Mouse (Mus musculus) CD4-positive, CD25-positive, alpha-beta regulatory T cell, adult 4 months (primary cell): ENCODE data around the gene Iglon5. TPM values are rescaled to one million over a fixed set of nuclear protein-coding genes. Genes with fewer than 3 reads are reported as not detected.

Source experiments
- ATAC-seq: one replicate; pipeline ENCODE4 v1.8.0; 2017
- polyA plus RNA-seq, 2 experiments: library from polyadenylated mRNA; unstranded; fragments of 100-300 nt; shearing (Covaris generic); gene quantifications; one replicate each; pipeline ENCODE4 v1.2.1; 2017

Iglon5 gene
- polyA plus RNA-seq, 2 experiments from 2014 or later, result 0.15 TPM; not detected in 1

DNA sequence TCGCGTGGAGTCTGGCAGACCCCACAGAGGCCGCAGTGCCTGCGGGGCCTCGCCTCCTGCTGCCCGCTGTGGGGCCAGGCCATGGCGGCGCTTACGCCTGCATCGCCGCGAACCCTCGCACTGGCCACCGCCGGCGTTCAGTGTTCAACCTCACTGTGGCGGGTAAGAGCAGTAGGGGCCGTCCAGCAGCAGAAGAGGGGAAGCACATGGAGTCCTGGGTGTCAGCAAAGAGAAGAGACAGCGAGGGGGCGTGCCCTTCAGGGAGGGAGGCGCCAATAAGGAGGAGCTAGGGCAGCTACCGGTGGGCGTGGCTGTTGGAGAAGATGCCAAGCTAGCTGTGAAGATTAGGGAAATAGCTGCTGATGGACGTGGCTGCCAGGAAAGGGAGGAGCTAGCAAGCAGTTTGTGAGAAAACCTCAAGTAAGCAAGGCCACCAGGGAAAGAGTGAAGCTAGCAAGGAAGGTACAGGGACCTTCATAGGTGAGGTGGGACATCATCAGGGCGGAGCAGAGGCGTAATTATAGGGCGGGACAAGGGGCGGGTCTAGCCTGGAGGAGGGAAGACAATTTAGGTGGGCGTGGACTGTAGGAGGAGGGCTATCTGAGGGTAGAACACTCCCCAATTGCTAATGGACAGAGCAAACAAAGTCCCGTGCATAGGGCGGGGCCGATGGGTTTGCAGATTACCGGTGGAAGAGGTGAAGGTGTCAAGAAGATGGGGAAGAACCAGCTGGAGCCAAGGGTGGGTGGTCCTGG, 24.4 kb downstream of the Iglon5 start:
- ATAC-seq, result peak; percentile 86

DNA sequence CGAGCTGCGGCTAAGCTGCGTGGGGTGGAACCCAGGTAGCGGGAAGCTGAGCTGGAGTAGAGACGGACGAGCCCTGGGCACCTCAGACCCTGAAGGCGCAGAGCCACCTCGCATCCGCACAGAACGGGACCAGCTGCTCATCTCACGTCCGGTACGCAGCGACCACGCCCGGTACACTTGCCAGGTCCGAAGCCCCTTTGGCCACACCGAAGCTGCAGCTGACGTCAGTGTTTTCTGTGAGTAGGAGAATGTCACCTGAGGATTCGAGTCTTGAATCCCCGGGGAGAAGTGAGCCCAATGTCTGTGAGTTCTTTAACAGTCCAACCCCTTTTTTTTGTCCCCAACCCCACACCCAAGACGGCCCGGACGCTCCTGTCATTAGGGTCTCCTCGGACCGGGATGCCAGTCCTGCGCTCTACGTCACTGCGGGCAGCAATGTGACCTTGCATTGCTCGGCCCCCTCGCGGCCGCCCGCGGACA, 25.0 kb downstream of the Iglon5 start:
- ATAC-seq, result peak; percentile 0

DNA sequence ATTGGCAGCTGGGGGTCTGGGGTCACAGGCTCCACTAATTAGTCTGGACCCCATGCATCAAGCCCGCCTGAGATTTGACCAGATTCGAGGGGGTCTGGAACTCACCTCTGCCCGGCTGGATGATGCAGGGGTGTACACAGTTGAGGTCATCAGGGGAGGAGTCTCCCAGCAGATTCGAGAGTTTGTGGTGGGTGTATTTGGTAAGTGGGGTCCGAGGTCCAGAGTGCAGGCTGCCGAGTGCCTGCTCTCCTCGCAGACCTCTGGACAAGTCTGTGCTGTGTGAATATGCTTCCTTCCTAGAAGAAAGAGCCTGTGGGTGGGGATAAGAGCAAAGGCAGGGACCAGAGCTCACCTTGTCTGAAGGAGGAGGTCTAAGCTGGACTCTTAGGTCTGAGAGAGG, 25.9 kb downstream of the Iglon5 start:
- ATAC-seq, result no peak

DNA sequence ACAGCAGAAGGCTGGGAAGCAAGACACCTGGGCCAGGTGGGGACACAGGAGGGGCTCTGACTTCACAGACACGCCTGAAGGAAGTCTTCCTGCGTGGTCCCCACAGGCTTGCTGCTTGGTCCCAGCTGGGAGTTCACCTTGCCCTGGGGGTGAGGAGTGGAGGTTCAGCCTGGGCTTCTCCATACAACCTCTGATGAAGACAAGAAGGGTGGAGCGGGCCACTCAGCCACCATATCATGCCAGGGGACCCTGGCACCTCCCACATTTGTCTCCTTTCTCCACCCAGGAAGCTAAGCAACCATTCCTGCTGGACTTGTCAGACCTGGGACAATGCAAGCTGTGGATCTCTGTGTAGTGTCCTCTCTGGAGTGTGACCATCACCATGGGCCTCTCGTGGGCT, 27.0 kb downstream of the Iglon5 start, which contains the start of gene Vsig10l:
Gene Vsig10l (plus strand): TSS at position 301 of the 400 bp plus-strand sequence.
- no peak for ATAC-seq

DNA sequence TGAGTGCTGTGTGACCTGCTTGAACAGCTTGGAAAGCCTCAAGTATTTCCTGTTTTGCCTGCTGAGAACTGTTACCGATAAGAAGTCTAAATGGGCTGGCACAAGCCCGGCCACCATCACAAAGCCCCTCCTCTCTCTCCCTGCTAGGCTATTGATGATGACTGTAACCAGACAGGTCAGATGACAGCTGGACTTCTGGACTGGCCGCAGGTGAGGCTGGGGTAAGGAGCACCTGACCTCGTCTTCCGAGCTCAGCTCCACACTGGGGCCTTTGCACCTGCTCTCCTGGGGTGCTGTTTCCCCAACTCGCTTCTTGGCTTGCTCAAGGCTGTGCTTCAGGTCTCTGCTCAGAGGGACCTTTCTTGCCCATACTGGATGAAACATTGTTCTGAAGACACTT, 35.5 kb downstream of the Iglon5 start:
- no peak for ATAC-seq

DNA sequence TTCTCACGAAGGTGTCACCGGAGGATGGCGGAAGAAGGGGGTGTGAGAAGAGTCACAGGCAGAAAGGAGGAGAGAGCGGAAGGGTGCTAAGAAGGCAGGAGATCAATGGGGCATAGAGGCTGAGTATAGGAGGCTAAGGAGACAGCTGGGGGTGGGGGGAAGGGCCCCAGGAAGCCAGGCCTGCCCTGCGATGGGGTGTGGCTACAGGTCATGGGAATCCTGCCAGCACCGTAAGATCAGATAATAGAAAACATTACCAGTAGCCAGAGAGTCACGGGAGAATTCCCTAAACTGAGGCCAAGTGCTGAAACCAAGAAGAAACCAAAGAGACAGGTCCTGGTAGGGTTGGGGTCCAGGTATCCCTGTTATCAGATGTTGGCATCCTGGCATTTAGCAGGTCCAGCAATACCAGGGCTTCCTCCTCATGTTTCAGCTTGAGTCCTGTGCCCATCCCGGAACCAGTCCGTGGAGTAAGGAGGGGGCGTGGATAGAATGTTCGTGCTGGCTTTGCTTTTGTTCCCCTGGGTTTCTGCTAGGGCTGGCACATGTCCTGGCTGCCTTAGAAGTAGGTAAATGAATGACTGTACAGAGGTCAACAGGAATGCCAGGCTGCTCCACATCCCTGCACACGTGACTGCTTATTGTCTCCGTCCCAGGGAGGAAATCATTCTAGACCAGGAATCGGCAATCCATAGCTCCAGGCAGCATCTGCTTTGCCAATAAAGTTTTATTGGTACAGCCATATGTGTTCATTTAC, 36.1 kb downstream of the Iglon5 start:
- ATAC-seq, result no peak

DNA sequence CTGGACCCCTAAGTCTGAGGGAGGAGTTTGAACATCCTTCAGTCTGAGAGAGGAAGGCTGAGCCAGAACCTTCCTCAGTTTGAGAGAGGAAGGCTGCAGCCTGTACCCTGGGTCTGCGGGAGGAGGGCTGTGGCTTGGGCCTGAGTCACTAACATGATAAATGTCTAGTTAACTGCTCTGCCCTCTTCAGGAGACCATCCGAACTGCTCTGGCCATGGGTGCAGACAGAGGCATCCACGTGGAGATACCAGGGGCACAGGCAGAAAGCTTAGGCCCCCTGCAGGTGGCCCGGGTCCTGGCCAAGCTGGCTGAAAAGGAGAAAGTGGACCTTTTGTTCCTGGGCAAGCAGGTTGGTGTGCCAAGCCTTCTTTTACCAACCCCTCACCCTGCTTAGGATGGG, 37.3 kb downstream of the Iglon5 start:
- peak; percentile 60 for ATAC-seq

DNA sequence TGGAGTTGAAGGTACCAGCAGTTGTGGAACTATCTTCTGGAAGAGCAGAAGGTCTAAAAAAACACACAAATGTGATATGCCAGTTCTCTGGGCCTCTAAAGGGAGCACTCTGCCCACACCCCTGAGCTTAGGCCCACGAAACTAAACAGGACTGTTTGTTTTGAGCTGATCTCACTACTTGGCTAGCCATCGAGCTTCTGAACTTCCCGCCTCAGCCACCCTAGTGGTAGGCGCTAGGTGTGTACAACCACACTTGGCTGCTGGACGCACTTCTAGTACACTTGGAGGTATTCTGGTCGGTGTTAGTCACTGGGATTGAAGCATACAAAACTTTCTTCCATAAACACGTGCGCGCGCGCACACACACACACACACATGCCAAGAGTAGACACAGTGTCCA, 38.1 kb downstream of the Iglon5 start:
- ATAC-seq, result no peak

DNA sequence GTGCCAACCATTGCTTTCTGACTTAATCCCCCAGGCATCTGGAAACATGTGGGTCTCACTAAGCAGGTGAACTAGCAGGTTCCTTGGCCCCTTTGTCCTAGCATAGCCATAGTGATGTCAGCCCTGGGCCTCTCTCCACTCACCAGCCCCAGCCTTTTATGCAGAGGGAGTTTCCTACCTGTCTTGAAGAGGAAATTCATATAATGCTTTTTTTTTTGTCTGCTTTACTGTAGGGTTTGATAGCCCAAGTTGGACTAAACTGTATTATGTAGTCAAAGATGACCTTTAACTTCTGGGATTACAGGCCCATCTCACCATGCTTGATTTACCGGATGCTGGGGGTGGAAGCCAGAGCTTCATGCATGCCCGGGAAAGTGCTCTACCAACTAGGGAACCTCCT, 40.1 kb downstream of the Iglon5 start:
- ATAC-seq, result no peak

DNA sequence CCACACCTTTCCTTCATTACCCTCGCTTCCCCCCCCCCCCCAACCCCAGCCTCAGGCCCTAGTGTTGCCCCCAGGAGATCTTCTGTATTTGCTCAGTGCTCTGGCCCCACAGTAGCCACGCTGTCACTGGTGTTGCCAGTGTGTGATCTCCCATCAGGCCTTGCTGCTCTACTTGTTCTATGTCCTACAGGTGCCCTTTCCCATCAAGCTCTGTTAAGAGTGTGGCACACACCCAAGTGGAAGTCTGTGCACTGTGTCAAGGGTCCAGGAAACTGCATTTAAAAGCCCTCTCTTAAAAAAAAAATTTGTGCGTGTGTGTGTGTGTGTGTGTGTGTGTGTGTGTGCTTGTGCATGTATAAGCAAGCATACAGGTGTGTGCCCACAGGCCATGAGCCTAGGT, 41.6 kb downstream of the Iglon5 start:
- ATAC-seq, result no peak

DNA sequence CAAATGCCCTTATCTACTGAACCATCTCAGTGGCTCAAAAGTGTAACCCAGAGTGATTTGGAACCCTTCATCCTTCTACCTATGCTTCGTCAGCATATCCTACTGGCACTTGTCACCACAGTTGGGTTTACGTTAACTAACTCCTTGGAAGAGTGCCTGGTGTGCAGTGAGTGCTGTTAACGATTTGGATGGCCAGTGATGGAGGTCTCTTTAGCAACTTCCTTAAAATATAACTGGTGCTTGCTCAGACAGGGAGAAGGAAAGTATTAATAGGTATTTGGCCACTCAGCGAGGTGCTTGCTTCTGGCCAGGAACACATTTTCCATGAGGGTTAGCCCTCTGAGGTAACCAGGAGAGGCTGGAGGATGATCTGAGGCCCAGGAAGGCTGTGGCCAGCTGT, 42.1 kb downstream of the Iglon5 start:
- ATAC-seq, result no peak

DNA sequence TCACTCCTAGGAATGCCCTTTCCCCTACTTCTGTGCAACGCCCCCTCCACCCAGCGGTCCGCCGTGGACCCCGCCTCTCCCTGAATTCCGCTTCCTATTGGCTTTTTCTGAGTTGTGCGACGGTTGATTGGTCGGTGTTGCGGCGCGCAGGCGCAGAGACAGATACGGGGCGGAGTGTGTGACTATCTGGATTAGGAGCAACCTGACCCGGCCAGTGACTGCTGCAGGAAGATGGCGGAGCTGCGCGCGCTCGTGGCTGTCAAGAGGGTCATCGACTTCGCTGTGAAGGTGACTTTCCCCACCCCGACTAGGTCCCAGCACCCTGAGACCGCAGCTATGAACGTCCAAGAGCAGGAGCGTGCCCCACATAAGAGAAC, 46.0 kb downstream of the Iglon5 start, which contains the start of the genes Etfb and Gm45233:
Gene Etfb (plus strand): TSS at position 167 of the 377 bp plus-strand sequence.
Gene Gm45233 (plus strand): TSS at position 212 of the 377 bp plus-strand sequence.
- ATAC-seq, result peak; percentile 94

DNA sequence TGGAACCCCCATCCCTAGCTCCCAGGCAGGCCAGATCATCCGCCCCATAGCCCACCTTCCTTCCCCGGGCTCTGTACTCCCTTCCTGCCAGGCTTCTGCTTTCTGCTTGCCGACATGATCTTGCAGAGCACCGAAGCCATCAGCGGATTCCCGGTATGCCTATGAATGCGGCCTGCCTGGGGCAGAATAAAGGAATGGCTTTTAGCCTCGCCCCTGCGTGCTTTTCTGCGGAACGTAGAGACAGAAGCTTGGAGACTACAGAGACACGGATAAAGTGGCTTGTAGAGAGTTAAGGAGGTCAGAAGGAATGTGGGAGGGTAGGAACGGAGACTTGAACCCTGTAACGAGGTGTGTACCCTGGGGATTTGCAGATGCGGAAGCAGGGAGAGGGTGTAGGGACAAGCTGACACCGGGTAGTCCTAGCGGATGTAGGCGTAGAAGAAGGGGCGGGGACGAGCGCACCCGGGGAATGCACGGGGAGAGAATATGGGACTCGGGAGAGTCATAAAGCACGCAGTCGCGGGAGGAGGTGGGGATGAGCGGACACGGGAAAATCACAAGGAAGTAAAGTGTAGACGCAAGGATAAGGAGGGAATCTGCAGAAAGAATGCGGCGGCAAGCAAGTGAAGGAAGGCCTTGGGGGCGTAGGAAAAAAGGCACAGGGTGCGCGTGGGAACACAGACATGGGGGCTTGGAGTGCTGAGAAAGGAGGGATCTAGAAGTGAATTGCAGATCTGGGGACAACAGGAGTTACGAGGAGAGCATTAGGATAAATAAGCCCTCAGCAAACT, 46.6 kb downstream of the Iglon5 start:
- ATAC-seq, result peak; percentile 83

DNA sequence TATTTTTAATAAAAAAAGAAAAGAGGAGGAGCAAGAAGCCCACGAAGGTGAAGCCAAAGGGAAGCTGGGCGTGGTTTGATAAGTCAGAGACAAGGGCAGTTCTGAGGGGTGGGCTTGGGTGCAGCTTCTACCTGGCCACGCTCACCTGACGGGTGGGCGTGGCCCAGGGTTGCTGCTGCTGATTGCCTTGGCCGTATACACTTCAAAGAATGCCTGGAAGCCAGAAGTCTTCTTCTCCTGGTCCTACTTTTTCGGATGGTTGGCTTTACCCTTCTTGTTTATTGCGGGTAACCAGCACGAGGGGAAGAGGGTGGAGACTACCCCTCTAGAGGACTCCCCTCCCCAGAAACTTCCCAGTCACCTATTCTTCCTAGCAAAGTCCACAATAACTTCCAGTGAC, 47.2 kb downstream of the Iglon5 start:
- ATAC-seq, result no peak

DNA sequence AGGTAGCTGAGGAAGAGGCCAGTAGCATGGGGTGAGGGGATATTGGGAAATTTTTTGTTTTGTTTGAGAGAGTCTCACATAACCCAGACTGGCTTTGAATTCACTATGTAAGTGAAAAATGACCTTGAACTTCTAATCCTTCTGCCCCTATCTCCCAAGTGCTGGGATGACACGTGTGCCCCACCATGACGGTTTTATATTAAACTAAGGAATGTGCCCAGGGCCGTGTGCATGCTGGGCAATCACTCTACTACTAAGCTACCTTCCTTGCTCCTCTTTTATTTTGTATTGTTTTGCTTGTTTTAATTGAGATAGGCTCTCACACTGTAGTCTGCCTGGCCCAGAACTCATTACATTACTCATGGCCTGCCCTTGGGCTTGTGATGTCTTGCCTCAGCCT, 48.8 kb downstream of the Iglon5 start:
- ATAC-seq, result no peak

DNA sequence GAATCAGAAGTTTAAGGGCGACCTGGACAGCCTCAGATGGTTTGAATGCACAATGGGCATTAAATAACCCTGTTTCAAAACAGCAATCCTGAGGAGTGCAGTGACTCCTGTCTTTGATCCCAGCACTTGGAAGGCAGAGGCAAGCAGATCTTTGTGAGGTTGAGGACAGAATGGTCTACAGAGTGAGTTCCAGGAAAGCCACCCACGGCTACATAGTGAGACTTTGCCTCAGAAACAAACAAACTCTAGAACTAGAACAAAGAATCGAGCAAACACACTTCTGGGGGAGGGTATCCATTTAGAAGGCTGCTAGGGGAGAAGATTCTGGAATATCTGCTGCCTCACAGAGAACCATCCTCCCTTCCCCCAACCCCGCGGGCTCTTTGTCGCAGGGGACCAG, 49.4 kb downstream of the Iglon5 start, which contains the start of gene Cldnd2:
Gene Cldnd2 (plus strand): TSS at position 301 of the 400 bp plus-strand sequence.
- no peak for ATAC-seq

DNA sequence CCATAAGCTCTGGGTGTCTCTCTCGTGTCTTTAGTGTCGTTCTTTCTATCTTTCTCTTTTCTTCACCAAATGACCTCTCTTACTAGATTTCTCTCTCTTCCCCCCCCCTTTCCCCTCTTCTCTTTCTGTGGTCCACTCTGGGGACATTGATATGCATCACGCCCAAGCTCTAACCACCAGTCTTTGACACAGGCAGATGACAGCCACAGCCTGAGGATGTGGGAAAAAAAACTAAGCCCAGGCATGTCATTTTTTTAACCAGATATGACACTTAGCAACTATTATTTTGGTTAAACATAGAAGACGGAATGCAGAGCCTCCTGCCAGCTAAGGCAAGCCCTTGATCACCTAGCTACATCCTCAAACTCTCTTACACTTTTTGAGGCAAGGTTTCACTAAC, 51.3 kb downstream of the Iglon5 start:
- ATAC-seq, result no peak

DNA sequence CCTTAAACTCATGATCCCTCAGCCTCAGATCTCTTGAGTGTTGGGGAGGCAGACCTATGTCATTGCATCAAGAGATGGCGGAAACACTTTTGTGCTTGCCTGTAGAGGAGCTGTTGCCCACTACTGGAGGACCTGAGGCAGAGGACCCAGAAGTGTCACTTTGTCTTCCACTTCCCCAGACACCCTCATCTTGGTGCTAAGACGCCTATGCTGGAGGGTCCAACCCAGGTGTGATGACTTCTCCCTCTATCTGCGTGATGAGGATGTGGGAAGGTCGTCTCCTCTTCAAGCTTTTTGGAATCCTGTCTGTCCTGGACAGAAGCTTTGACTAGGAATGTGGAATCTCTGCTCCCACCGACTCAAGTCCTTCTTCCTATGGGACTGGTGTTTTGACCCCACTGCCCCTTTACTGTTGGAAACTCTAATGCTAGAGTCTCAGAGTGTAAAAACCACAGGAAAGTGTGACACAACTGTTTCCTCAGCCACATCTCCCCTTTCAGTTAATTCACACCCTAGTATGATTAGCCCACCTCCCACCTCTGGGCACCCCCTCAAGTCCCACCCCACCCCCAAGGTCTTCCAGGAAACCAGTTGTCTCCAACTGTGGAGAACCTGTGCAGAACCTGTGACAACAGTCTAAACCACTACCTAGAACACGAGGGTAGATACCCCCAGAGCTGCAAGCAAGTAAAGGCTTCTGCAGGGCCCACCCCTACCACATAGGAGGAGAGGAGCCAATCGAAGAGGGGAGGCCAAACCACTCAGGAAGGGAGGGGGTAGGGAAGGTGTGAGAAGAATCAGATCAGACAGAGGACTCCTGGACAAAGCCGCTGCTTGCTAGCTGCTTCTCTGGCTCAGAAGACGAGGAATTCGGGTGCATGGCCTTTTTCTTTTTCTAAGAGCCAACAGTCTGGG, 53.3 kb downstream of the Iglon5 start, which contains the start of gene Nkg7:
Gene Nkg7 (plus strand): TSS at position 733 of the 915 bp plus-strand sequence.
- ATAC-seq, result no peak

DNA sequence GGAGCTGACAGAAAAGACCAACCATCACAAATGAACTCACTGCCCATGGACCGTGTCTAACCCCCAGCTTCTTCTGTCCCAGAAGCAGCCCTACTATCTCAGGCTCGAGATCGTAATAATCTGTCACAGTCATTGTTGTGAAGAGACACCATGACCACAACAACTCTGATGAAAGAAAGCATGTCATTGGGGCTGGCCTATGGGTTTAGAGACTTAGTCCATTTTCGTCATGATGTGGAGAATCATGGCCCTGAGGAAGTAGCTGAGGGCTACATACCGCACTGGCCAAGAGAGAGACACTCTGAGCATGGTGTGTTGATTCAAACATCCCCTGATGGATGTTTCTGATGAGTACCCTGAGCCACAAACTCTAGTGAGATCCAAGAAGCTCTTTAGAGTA, 55.2 kb downstream of the Iglon5 start:
- ATAC-seq, result no peak

DNA sequence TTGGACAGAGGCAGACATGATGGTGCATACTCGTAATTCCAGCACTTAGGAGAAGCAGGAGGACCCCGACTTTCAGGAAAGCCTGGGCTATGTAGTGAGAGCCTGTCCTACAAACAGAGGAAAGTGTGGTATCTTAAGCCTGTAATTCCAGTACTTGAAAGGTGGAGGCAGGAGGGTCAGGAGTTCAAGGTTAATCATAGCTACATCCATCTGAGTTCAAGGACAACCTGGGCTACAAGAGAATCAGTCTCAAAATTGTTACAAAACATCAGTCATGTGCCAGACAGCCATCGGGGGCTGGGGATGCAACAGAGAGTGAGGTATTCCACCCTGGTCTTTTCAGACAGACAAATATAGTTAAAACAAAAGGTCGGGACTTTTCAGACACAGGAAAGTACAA, 57.0 kb downstream of the Iglon5 start:
- no peak for ATAC-seq

DNA sequence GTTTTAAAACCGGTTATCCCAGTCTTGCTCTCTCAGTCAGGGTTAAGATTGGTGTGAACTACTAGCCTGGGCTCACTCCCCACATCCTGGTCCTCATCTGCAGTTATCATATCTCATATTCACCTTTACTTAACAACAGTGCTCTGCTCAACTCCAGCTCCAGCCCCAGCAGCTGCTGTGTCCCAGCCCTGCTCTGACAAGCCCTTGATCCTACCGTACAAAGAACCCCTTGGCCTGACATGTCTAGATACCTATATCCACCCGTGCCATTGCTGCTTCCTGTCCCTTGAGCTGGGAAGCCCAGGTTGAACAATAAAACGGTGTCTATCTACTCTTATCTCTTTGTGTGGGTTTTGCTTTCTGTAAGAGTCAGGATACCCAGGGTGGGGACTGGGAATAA, 60.4 kb downstream of the Iglon5 start:
- no peak for ATAC-seq

DNA sequence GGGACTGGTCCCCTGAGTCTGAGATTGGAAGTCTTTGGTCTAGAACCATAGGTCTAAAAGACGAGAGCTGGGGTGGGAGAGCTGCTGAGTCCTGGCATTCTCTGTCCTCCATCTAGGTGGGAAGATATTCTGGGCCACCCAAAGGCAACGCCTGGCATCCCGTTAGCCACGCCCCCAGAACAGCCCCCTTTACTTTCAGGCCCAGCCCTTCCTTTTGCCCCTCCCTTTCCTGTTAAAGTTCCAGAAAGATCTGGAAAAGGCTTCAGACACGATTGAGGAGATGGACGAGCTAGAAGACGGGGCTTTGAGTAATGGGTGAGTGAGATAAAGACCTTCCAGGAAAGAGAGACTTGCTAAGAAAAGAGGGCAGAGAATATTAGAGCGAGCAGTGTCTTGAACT, 62.5 kb downstream of the Iglon5 start, which contains the start of gene Lim2:
Gene Lim2 (plus strand): TSS at position 265 of the 400 bp plus-strand sequence.
- no peak for ATAC-seq
